Mouse (Mus musculus) urinary bladder, postnatal 10 days (tissue): ENCODE data around the gene Olfr921.

ENCODE experiments used
- DNase-seq: peaks from one replicate; pipeline ENCODE4 v3.0.0; 2022; ENCODE audit warnings: low spot score

Gene Olfr921

GRCm38 (mm10) chr9:38772768-38773167 lies at the start of gene Olfr921:
TSS of gene Olfr921 (plus strand) at chr9:38773068.
- DNase-seq, result no peak

- DNase-seq, result no peak
These were observed 48.8 kb upstream of the Olfr921 start for GRCm38 (mm10) chr9:38724044-38724443.

GRCm38 (mm10) chr9:38728218-38728617 lies 44.6 kb upstream of the Olfr921 start:
- no peak for DNase-seq

- no peak for DNase-seq
These were observed 31.5 kb upstream of the Olfr921 start for GRCm38 (mm10) chr9:38741408-38741807.

GRCm38 (mm10) chr9:38744619-38745315 lies 28.1 kb upstream of the Olfr921 start:
- DNase-seq, result no peak

DNA sequence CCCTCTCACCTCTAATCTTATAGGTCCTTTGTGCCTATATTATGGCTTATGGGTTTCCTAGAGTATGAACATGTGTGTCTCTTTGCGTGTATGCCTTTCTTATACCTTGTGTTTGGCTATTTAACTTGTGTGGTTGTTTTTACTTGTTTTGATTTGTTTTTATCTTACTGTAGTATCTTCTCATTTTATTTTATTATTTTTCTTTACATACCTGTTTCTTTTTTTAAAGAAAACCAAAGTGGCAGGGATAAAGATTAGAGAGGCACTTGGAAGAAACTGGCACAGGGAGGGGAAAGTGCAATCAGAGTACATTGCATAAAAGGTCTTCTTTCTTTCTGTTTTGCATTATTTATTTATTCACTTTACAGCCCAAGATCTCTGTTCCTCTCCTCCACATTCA lies 20.9 kb upstream of the Olfr921 start, which contains the start of gene Olfr920:
Gene Olfr920 (plus strand): TSS at position 301 of the 400 bp plus-strand sequence.
- no peak for DNase-seq

GRCm38 (mm10) chr9:38792689-38793088 lies 19.8 kb downstream of the Olfr921 start:
- no peak for DNase-seq

- no peak for DNase-seq
These were observed 32.8 kb downstream of the Olfr921 start for GRCm38 (mm10) chr9:38805696-38806095.

DNA sequence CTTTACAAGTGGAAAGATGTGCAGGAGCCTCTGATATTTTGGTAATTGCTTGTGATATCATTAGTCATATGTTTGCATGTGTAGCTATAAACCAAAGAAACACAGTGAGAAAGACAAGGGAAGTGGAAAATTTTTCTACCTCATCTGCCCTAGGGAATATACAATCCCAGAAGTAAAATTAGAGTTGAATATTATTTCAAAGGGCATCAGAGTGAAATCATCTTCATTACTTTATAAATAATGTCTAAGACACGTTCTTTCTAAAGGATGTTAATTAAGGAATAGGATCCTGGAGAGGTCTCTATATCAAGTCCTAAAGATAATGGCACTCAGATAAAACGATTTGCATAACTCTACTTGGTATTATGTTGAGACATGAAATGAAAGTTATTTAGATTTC lies 41.4 kb downstream of the Olfr921 start, which contains the start of gene Olfr922:
Gene Olfr922 (plus strand): TSS at position 301 of the 400 bp plus-strand sequence.
- no peak for DNase-seq

DNA sequence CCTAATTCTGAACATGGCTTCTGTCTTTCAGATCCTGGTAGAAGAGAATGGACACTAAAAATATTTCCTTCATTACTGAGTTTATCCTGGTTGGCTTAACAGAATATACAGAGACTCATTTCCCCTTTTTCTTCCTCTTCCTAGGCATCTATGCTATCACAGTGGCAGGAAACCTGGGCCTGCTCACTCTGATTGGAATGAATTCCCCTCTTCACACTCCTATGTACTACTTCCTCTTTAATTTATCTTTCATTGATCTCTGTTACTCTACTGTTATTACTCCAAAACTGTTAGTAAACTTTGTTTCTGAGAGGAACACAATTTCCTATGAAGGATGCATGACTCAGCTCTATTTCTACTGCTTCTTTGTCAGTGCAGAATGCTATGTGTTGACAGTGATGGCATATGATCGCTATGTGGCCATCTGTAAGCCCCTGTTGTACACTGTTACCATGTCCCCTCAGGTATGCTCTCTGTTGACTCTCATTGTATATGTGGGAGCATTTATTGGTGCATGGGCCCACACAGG lies 42.7 kb downstream of the Olfr921 start:
- no peak for DNase-seq

- DNase-seq, result no peak
These were observed 53.4 kb downstream of the Olfr921 start, which contains the start of gene Olfr923 for GRCm38 (mm10) chr9:38826245-38826644. TSS of gene Olfr923 (plus strand) at chr9:38826545.
